In the genomic region with DNA sequence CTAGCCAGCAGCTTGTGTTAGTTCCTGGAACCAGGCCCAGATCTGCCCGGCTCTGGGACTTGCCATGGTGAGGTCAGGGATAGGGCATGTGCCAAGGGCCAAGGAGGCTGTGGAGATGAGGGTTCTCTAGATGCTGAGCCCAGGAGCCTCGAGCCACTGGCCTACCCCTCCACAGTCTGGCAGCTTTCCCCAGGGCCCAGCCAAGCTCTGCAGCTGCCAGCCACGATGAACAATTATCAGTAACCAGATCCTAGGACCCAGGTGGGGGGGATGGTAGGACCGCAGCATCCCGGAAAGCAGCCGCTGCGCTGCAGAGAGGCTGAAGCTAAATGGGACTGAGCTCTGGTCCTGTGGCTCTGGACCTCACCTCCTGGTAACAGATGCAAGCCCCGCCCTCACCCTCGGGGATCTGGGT, we compare ENCODE assay signal across 9 mouse cellular contexts. TPM values are rescaled to one million over a fixed set of nuclear protein-coding genes. Genes with fewer than 3 reads are reported as not detected.
DNase-seq lines count a peak whose midpoint lies in the region; ATAC-seq lines count a peak whose summit lies in the region.
"Had no signal": no experiment of that assay in that cellular context is flagged by ENCODE, and none has a peak within 500 bp of the region (broad histone marks: within the 10 kb centered on the region; RNA-seq: fewer than 3 reads in every experiment).

No protein-coding gene starts in this region.

- H3K4me3 ChIP-seq in neural tube, embryonic 11.5 days (ENCODE audit: low read depth, low read length), result no peak overlapping the region

- WGBS in neural tube, embryonic 11.5 days, result 17% methylated on average over 9 of the region's 9 CpGs

- no peak overlapping the region for H3K9ac ChIP-seq in neural tube, embryonic 11.5 days (ENCODE audit: low read length)

- H3K4me1 ChIP-seq in neural tube, embryonic 11.5 days (ENCODE audit: control insufficient read depth, insufficient read depth, low read length), result peaks cover 6% of the 10 kb centered on the region; the same call in 1 of the 2 replicates

- H3K27me3 ChIP-seq in neural tube, embryonic 11.5 days (ENCODE audit: control insufficient read depth, insufficient read depth, low read length), result peaks cover 12% of the 10 kb centered on the region

- no peak overlapping the region for H3K4me2 ChIP-seq in neural tube, embryonic 11.5 days (ENCODE audit: low read depth)

- H3K36me3 ChIP-seq in neural tube, embryonic 11.5 days (ENCODE audit: control insufficient read depth, insufficient read depth, low read length), result peaks cover 4% of the 10 kb centered on the region; the same call in 1 of the 2 replicates

- no peaks in the 10 kb centered on the region for H3K9me3 ChIP-seq in neural tube, embryonic 11.5 days (ENCODE audit: control insufficient read depth, low read length)

- DNase-seq in cerebellum, adult 9-10 months, result peak; percentile 37
- DNase-seq in cerebellum, adult 11 months, result no peak
- peak; percentile 48 for DNase-seq in neural tube, embryonic 11.5 days (ENCODE audit: low spot score)
- DNase-seq in neural tube, embryonic 10.5 days (ENCODE audit: extremely low spot score, low spot score), result no peak
- peak; percentile 55 for DNase-seq in gastrocnemius, postnatal 14 days
- peak; percentile 73 to 87 for DNase-seq in kidney, postnatal 25 days
- DNase-seq in right cerebral cortex, postnatal 4 days, result peak; percentile 57
- no peak for DNase-seq in urinary bladder, postnatal 4 days (ENCODE audit: low spot score in 2 of 2)

- intact Hi-C loops in gastrocnemius, postnatal 14 days (cut with DNase I; ENCODE audit: low total_unique reads), result loop anchor here (5.0 kb wide), 1 partner anchor 52 kb away; no protein-coding TSS in a partner anchor

- no peak overlapping the region for H3K27ac ChIP-seq in neural tube, embryonic 11.5 days (ENCODE audit: low read depth, low read length)

- no peak for ATAC-seq in neural tube, embryonic 11.5 days (ENCODE audit: insufficient read depth, low FRiP score, low TSS enrichment)

RNA-seq across cellular contexts. Expression of gene Myl3, which starts 15.9 kb away (rescaled TPM):
- polyA plus RNA-seq in neural tube, embryonic 11.5 days (2014; fragmentation: Nextera tagmentation; extraction: Ambion mirVana), result 2.9 and 5.3 TPM in 2 replicates
- total RNA-seq in gastrocnemius, postnatal 14 days (2021), result 100 to 1,000 TPM; 358 to 691 TPM
- total RNA-seq: layer of hippocampus, postnatal 36 days had no signal

RNA-seq across cellular contexts. Expression of gene Pth1r, which starts 21.2 kb away (rescaled TPM):
- 33.7 and 36.2 TPM in 2 replicates for polyA plus RNA-seq in neural tube, embryonic 11.5 days (2014; fragmentation: Nextera tagmentation; extraction: Ambion mirVana)
- total RNA-seq in gastrocnemius, postnatal 14 days (2021), result 1 to 10 TPM; 2.7 to 4.3 TPM

Comparison
In these comparisons a context has a peak if more than half of its experiments do, and no peak if none do; other contexts are left out.
1. DNase-seq: peak in cerebellum, adult 9-10 months (single experiment), neural tube, embryonic 11.5 days (single experiment), gastrocnemius, postnatal 14 days (single experiment), kidney, postnatal 25 days (2 of 2) and right cerebral cortex, postnatal 4 days (single experiment); none in cerebellum, adult 11 months (single experiment), neural tube, embryonic 10.5 days (single experiment) and urinary bladder, postnatal 4 days (0 of 2).